26 mouse cellular contexts compared by ENCODE assay signal in genomic region chr1:53748571-53748970, GRCm38 (mm10). TPM values are rescaled to one million over a fixed set of nuclear protein-coding genes. Genes with fewer than 3 reads are reported as not detected.
DNase-seq lines count a peak whose midpoint lies in the region; ATAC-seq and TF ChIP-seq lines count a peak whose summit lies in the region.
"Had no signal": no experiment of that assay in that cellular context is flagged by ENCODE, and none has a peak within 500 bp of the region (broad histone marks: within the 10 kb centered on the region; RNA-seq: fewer than 3 reads in every experiment).

No protein-coding gene starts in this region.

- H3K9me3 ChIP-seq in forebrain, embryonic 14.5 days (replicated peaks; ENCODE audit: control insufficient read depth, low read length), result no peaks in the 10 kb centered on the region
- H3K9me3 ChIP-seq in forebrain, embryonic 13.5 days (replicated peaks), result no peaks in the 10 kb centered on the region
- peaks cover 13% of the 10 kb centered on the region for H3K9me3 ChIP-seq in ES-Bruce4 (replicated peaks; ENCODE audit: control insufficient read depth, insufficient read depth, low read length, poor library complexity, severe bottlenecking)
- H3K9me3 ChIP-seq: embryonic facial prominence, embryonic 10.5 days; forebrain, embryonic 15.5 days; limb, embryonic 13.5 days; midbrain, embryonic 10.5 days had no signal

- WGBS in forebrain, embryonic 14.5 days, result 18% methylated on average over 7 of the region's 11 CpGs
- 17% methylated on average over 7 of the region's 11 CpGs for WGBS in forebrain, embryonic 13.5 days

- no peak overlapping the region for H3K4me2 ChIP-seq in forebrain, embryonic 14.5 days (ENCODE audit: low read length)
- no peak overlapping the region for H3K4me2 ChIP-seq in forebrain, embryonic 13.5 days
- H3K4me2 ChIP-seq: forebrain, embryonic 15.5 days; heart, embryonic 11.5 days; limb, embryonic 13.5 days had no signal

- DNase-seq in forebrain, embryonic 14.5 days (ENCODE audit: low spot score), result peak; percentile 8
- peak; percentile 61 for DNase-seq in R1 (ENCODE audit: low read depth, low spot score)
- DNase-seq in retina, postnatal 1 day, result peak; percentile 15
- DNase-seq in spleen, postnatal 4 days (ENCODE audit: low spot score in 2 of 2), result no peak
- no peak for DNase-seq in cerebellum, postnatal 10 days
- DNase-seq: adrenal gland, adult 8-10 months; cerebellum, adult 11-12 months; cerebellum, postnatal 36 days; gastrocnemius, postnatal 36 days; heart, postnatal 10 days; kidney, adult 2 months; kidney, postnatal 14 days; layer of hippocampus, postnatal 36 days; right cerebral cortex, postnatal 4 days had no signal

- H3K4me3 ChIP-seq in forebrain, embryonic 14.5 days (ENCODE audit: low read depth, low read length), result no peak overlapping the region
- H3K4me3 ChIP-seq in forebrain, embryonic 13.5 days, result no peak overlapping the region
- H3K4me3 ChIP-seq in ES-Bruce4 (ENCODE audit: low read depth, low read length), result peak overlapping the region; percentile 28; the same call in 1 of the 2 replicates
- H3K4me3 ChIP-seq: embryonic facial prominence, embryonic 10.5 days; forebrain, embryonic 15.5 days; layer of hippocampus, adult 2 months; limb, embryonic 13.5 days; midbrain, embryonic 10.5 days had no signal

- H3K27ac ChIP-seq in forebrain, embryonic 14.5 days (ENCODE audit: low read depth, low read length), result no peak overlapping the region
- H3K27ac ChIP-seq in forebrain, embryonic 13.5 days, result no peak overlapping the region
- peak overlapping the region; percentile 63; the same call in 1 of the 2 replicates for H3K27ac ChIP-seq in ES-Bruce4 (ENCODE audit: insufficient read depth, low read length)
- H3K27ac ChIP-seq: embryonic facial prominence, embryonic 10.5 days; forebrain, embryonic 15.5 days; layer of hippocampus, adult 2 months; limb, embryonic 13.5 days; liver, embryonic 14.5 days; macrophage; midbrain, embryonic 10.5 days had no signal

- ATAC-seq in forebrain, embryonic 14.5 days, result no peak
- no peak; the same call in 1 of the 2 replicates for ATAC-seq in forebrain, embryonic 13.5 days
- ATAC-seq: forebrain, embryonic 15.5 days; inflammation-experienced regulatory T-cells, adult 6 months had no signal

- peak; percentile 25 for TF ChIP-seq CTCF in ES-Bruce4 (IDR thresholded peaks at IDR 0.05; ENCODE audit: low read depth, low read length)

- H3K27me3 ChIP-seq in forebrain, embryonic 14.5 days (replicated peaks; ENCODE audit: control insufficient read depth, insufficient read depth, low read length), result 0 out of 2 replicates have a peak, but pooled peaks cover 5% of the 10 kb centered on the region
- peaks cover 13% of the 10 kb centered on the region for H3K27me3 ChIP-seq in forebrain, embryonic 13.5 days
- no peaks in the 10 kb centered on the region for H3K27me3 ChIP-seq in ES-Bruce4 (ENCODE audit: control insufficient read depth, insufficient read depth, low read length, poor library complexity, severe bottlenecking)
- H3K27me3 ChIP-seq: forebrain, embryonic 15.5 days; limb, embryonic 13.5 days had no signal

- H3K36me3 ChIP-seq in forebrain, embryonic 14.5 days (ENCODE audit: control insufficient read depth, insufficient read depth, low read length), result no peaks in the 10 kb centered on the region
- no peaks in the 10 kb centered on the region for H3K36me3 ChIP-seq in forebrain, embryonic 13.5 days (ENCODE audit: poor library complexity, severe bottlenecking)
- H3K36me3 ChIP-seq in ES-Bruce4 (ENCODE audit: control insufficient read depth, insufficient read depth, low read length, poor library complexity, severe bottlenecking), result no peaks in the 10 kb centered on the region
- H3K36me3 ChIP-seq: embryonic facial prominence, embryonic 10.5 days; forebrain, embryonic 15.5 days; limb, embryonic 13.5 days; midbrain, embryonic 10.5 days had no signal

- H3K9ac ChIP-seq in forebrain, embryonic 14.5 days (ENCODE audit: low read length), result no peak overlapping the region
- no peak overlapping the region for H3K9ac ChIP-seq in forebrain, embryonic 13.5 days
- peak overlapping the region; percentile 33 for H3K9ac ChIP-seq in ES-Bruce4 (ENCODE audit: low read depth, poor library complexity, severe bottlenecking)
- H3K9ac ChIP-seq: forebrain, embryonic 15.5 days; limb, embryonic 13.5 days; liver, embryonic 14.5 days had no signal

- TF ChIP-seq EP300 in ES-Bruce4 (IDR thresholded peaks at IDR 0.05; ENCODE audit: insufficient read depth, low read depth, low read length), result peak; percentile 41; the same call in 1 of the 2 replicates

- TF ChIP-seq POLR2A in ES-Bruce4 (IDR thresholded peaks at IDR 0.05; ENCODE audit: insufficient read depth, low read length), result no peak

- peaks cover 2% of the 10 kb centered on the region; the same call in 1 of the 2 replicates for H3K4me1 ChIP-seq in forebrain, embryonic 14.5 days (ENCODE audit: control insufficient read depth, insufficient read depth, low read length)
- H3K4me1 ChIP-seq in forebrain, embryonic 13.5 days, result peaks cover 4% of the 10 kb centered on the region
- H3K4me1 ChIP-seq in ES-Bruce4 (ENCODE audit: control insufficient read depth, insufficient read depth, low read length), result no peaks in the 10 kb centered on the region
- H3K4me1 ChIP-seq: embryonic facial prominence, embryonic 10.5 days; forebrain, embryonic 15.5 days; limb, embryonic 13.5 days; midbrain, embryonic 10.5 days had no signal

RNA-seq across cellular contexts. Expression of gene Stk17b, which starts 36.5 kb away (rescaled TPM):
- 7.4 and 7.7 TPM in 2 replicates for polyA plus RNA-seq in forebrain, embryonic 14.5 days (2014; fragmentation: Nextera tagmentation; extraction: Ambion mirVana)
- polyA plus RNA-seq in forebrain, embryonic 13.5 days (2015; fragmentation: Nextera tagmentation; extraction: Ambion mirVana), result 9.0 and 9.7 TPM in 2 replicates
- 47.2 and 48.1 TPM in 2 replicates for polyA plus RNA-seq in ES-Bruce4 (2011; ENCODE audit: insufficient read depth, insufficient read length, low read depth, missing spikeins)

RNA-seq across cellular contexts. Expression of gene Dnah7a, which starts 42.0 kb away (rescaled TPM):
- polyA plus RNA-seq in forebrain, embryonic 14.5 days (2014; fragmentation: Nextera tagmentation; extraction: Ambion mirVana), result 8.1 and 8.7 TPM in 2 replicates
- polyA plus RNA-seq in forebrain, embryonic 13.5 days (2015; fragmentation: Nextera tagmentation; extraction: Ambion mirVana), result 7.6 and 8.5 TPM in 2 replicates
- polyA plus RNA-seq in ES-Bruce4 (2011; ENCODE audit: insufficient read depth, insufficient read length, low read depth, missing spikeins), result 1.8 and 2.2 TPM in 2 replicates
- polyA plus RNA-seq: C2C12; liver, embryonic 14.5 days; macrophage had no signal

Comparison
In these comparisons a context has a peak if more than half of its experiments do, and no peak if none do; other contexts are left out.
1. DNase-seq: peak in forebrain, embryonic 14.5 days (single experiment), R1 (single experiment) and retina, postnatal 1 day (single experiment); none in spleen, postnatal 4 days (0 of 2) and cerebellum, postnatal 10 days (0 of 2).